Mouse (Mus musculus): ENCODE measurements around the gene Hnrnpk. TPM values are rescaled to one million over a fixed set of nuclear protein-coding genes. Genes with fewer than 3 reads are reported as not detected.
A peak's percentile ranks its signal among the peaks of the same experiment; 100 is the strongest.

The Hnrnpk gene
- polyA plus RNA-seq, 1 experiment from 2014 or later: 1,925 TPM

GRCm38 (mm10) chr13:58352996-58353395 is 50.1 kb downstream of the Hnrnpk start:
- Histone ChIP-seq H3K9me3 (ENCODE audit: control insufficient read depth, low read length) (no peaks in the 10 kb centered on the region), H3K9ac (replicated peaks; ENCODE audit: low read depth, low read length) (no peak overlapping the region), H3K4me1 (replicated peaks; ENCODE audit: control insufficient read depth, insufficient read depth, low read length) (no peaks in the 10 kb centered on the region), H3K4me2 (ENCODE audit: low read length) (no peak overlapping the region), H3K27ac (ENCODE audit: low read length) (no peak overlapping the region), H3K36me3 (ENCODE audit: control insufficient read depth, insufficient read depth) (no peaks in the 10 kb centered on the region), H3K27me3 (replicated peaks; ENCODE audit: control insufficient read depth, insufficient read depth, low read length) (no peaks in the 10 kb centered on the region), H3K4me3 (replicated peaks; ENCODE audit: low read length) (no peak overlapping the region)
- no peak for ATAC-seq

GRCm38 (mm10) chr13:58350606-58351005 is 52.5 kb downstream of the Hnrnpk start:
- H3K36me3 ChIP-seq (ENCODE audit: control insufficient read depth, insufficient read depth): no peaks in the 10 kb centered on the region
- H3K4me1 ChIP-seq (replicated peaks; ENCODE audit: control insufficient read depth, insufficient read depth, low read length): no peaks in the 10 kb centered on the region
- H3K27ac ChIP-seq (ENCODE audit: low read length): no peak overlapping the region
- no peak for ATAC-seq
- 83% methylated on average over 4 of the region's 4 CpGs for WGBS
- no peaks in the 10 kb centered on the region for H3K9me3 ChIP-seq (ENCODE audit: control insufficient read depth, low read length)
- H3K9ac ChIP-seq (replicated peaks; ENCODE audit: low read depth, low read length): no peak overlapping the region
- H3K4me3 ChIP-seq (replicated peaks; ENCODE audit: low read length): no peak overlapping the region
- no peaks in the 10 kb centered on the region for H3K27me3 ChIP-seq (replicated peaks; ENCODE audit: control insufficient read depth, insufficient read depth, low read length)
- no peak overlapping the region for H3K4me2 ChIP-seq (ENCODE audit: low read length)

- no peaks in the 10 kb centered on the region for H3K36me3 ChIP-seq (ENCODE audit: control insufficient read depth, insufficient read depth)
- no peak for ATAC-seq
- H3K4me3 ChIP-seq (replicated peaks; ENCODE audit: low read length): no peak overlapping the region
- H3K4me1 ChIP-seq (replicated peaks; ENCODE audit: control insufficient read depth, insufficient read depth, low read length): no peaks in the 10 kb centered on the region
- H3K9me3 ChIP-seq (ENCODE audit: control insufficient read depth, low read length): no peaks in the 10 kb centered on the region
- H3K9ac ChIP-seq (replicated peaks; ENCODE audit: low read depth, low read length): no peak overlapping the region
- H3K27ac ChIP-seq (ENCODE audit: low read length): no peak overlapping the region
- no peaks in the 10 kb centered on the region for H3K27me3 ChIP-seq (replicated peaks; ENCODE audit: control insufficient read depth, insufficient read depth, low read length)
- WGBS: 71% methylated on average over 9 of the region's 9 CpGs
- H3K4me2 ChIP-seq (ENCODE audit: low read length): no peak overlapping the region
Observed at GRCm38 (mm10) chr13:58344505-58344904, 58.6 kb downstream of the Hnrnpk start.

MicroRNAs within 50 kb of the gene (microRNA counts, 519-probe panel; counts per million panel counts)
- microRNA mmu-miR-7a: 3,511 counts per million, percentile 88 among the panel's probes with 10 or more counts

Small RNA genes lying within 50 kb of the gene (microRNA-seq; reads per million reads assigned to microRNA genes)
- 905 reads per million, percentile 79 among the genes with 10 or more reads in this experiment for gene Mir7-1

Other genes with a start within 250 kb of the Hnrnpk start
- 59.0 and 60.0 TPM in 2 replicates for gene Idnk, start 245.7 kb downstream of the Hnrnpk start, polyA plus RNA-seq (2015; fragmentation: Nextera tagmentation; extraction: Ambion mirVana)
- 142 and 160 TPM in 2 replicates for gene Ubqln1, start 187.7 kb downstream of the Hnrnpk start, polyA plus RNA-seq (2015; fragmentation: Nextera tagmentation; extraction: Ambion mirVana)
- gene Gkap1, start 127.6 kb downstream of the Hnrnpk start, polyA plus RNA-seq (2015; fragmentation: Nextera tagmentation; extraction: Ambion mirVana): 18.7 and 21.3 TPM in 2 replicates
- 0.93 and 1.4 TPM in 2 replicates for gene Kif27, start 44.2 kb downstream of the Hnrnpk start, polyA plus RNA-seq (2015; fragmentation: Nextera tagmentation; extraction: Ambion mirVana)
- gene 2210016F16Rik, start 18.1 kb downstream of the Hnrnpk start, polyA plus RNA-seq (2015; fragmentation: Nextera tagmentation; extraction: Ambion mirVana): 19.4 and 20.3 TPM in 2 replicates
- gene Rmi1, start 1.1 kb downstream of the Hnrnpk start, polyA plus RNA-seq (2015; fragmentation: Nextera tagmentation; extraction: Ambion mirVana): 23.8 and 24.2 TPM in 2 replicates
- not detected in 2 replicates for gene Slc28a3, start 207.5 kb upstream of the Hnrnpk start, polyA plus RNA-seq (2015; fragmentation: Nextera tagmentation; extraction: Ambion mirVana)

Measured in forebrain, embryonic 16.5 days (tissue).